Mouse (Mus musculus) monocyte, adult 5-6 weeks (primary cell): ENCODE measurements at regions not wholly inside any gene's neighbourhood (a gene's known extent, or its start where the extent isn't known, plus 50 kb on each side); places are given as distances from the start of the nearest gene placed in this dataset.

Experiments used
- ATAC-seq: fragments of 153-309, 156-312 bp; replicated peaks from 2 replicates; pipeline ENCODE4 v1.8.0; 2017; ENCODE audit warnings: mild to moderate bottlenecking; ENCODE audit not compliant: low TSS enrichment, insufficient number of reproducible peaks, severe bottlenecking, poor library complexity, low FRiP score

- no peak for ATAC-seq
These were observed 217.5 kb downstream of the S1pr1 start for GRCm38 (mm10) chr3:115497420-115497819.

DNA sequence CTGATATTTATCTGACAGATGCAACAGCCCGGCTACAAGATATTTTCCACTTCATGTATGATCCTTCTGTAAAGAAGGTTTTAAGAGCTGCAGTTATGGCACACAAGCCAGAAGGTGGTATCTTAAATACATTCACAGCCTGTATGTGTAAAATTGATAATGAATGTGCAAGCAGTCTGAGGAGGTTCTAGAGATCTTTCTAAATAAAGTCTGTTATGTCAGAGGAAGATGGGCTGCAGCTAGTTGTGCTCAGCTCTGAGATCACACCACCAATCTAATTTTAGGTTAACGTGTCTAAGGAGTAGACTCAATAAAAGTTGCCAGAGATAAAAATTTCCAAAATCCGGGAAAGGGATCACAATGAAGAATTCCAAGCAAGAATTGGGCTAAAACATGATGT, 218.8 kb downstream of the S1pr1 start:
- no peak for ATAC-seq

DNA sequence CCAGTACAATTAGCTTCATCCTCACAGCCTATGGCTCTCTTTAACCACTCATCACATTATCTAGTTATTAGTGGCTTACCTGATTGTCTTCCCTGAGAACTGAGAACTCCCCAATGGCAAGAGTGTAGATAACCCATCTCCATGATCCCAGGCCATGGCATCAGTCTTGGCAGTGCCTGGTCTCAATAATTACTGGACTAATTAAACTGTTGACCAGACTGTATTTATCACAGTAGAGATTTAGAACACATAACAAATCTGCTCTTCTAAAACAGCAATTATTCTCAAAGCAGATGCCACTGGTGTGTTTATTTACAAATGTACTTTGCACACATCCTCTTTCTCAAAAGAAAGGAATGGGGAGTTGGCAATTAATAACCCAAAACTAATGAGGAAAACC, 219.2 kb downstream of the S1pr1 start:
- ATAC-seq: no peak

GRCm38 (mm10) chr3:115468980-115469379, 245.9 kb downstream of the S1pr1 start:
- no peak for ATAC-seq

- ATAC-seq: no peak
These were observed 247.0 kb downstream of the S1pr1 start for GRCm38 (mm10) chr3:115467850-115468249.

- no peak for ATAC-seq
These were observed 252.2 kb downstream of the S1pr1 start for GRCm38 (mm10) chr3:115462623-115463022.
